ENCODE assay signal across 11 mouse cellular contexts in the genomic region with DNA sequence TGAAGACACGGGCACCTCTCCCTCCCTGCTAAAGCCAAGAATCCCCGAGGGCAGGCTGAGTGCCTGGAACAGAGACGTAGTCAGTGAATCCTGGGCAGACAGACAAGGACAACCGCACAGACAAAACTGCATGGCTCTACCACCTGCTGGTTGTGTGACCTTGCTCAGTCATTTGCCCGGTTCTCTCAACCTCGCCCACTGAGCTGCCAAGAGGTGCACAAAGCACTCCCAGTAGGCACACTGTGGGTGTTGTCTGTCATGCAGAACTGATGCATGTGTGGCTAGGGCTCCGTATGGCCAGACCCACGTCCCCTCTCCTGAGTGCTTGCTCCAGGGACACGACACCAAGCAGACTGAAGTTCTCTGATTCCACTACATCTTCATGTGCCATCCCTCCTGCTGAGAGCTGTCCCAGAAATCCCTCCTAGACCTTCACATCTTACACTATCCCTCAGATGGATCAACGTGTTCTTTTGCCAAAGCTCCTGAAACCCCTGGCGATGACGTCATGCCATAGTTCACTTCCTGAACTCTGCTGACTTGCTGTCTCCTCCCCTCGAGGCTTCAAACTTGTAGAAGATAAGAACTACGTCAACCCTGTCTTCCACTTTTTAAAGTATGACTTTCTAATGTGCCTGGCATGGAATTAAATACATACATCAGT. TPM values are rescaled to one million over a fixed set of nuclear protein-coding genes. Genes with fewer than 3 reads are reported as not detected.
DNase-seq lines count a peak whose midpoint lies in the region; ATAC-seq and TF ChIP-seq lines count a peak whose summit lies in the region.
"Had no signal": no experiment of that assay in that cellular context is flagged by ENCODE, and none has a peak within 500 bp of the region (broad histone marks: within the 10 kb centered on the region; RNA-seq: fewer than 3 reads in every experiment).

No protein-coding gene starts in this region.

- no peak for TF ChIP-seq CTCF in stomach, postnatal 0 days (IDR thresholded peaks at IDR 0.05; ENCODE audit: low read depth)

- DNase-seq in heart, postnatal 25 days (ENCODE audit: low spot score): no peak
- DNase-seq in stomach, postnatal 0 days (ENCODE audit: low spot score): peak; percentile 39
- DNase-seq: right cerebral cortex, postnatal 4 days; thymus, postnatal 25 days had no signal

- H3K4me2 ChIP-seq in heart, embryonic 16.5 days (ENCODE audit: low read depth, low read length): no peak overlapping the region
- H3K4me2 ChIP-seq in stomach, postnatal 0 days (replicated peaks; ENCODE audit: low read depth): no peak overlapping the region
- H3K4me2 ChIP-seq: neural tube, embryonic 12.5 days had no signal

- TF ChIP-seq EP300 in stomach, postnatal 0 days (optimal IDR thresholded peaks at IDR 0.05): no peak

- ATAC-seq in heart, embryonic 16.5 days (replicated peaks; ENCODE audit: extremely low read depth, insufficient read depth, low FRiP score): peak; percentile 35; the same call in 1 of the 2 replicates
- no peak for ATAC-seq in megakaryocyte, adult 5-6 weeks (ENCODE audit: poor library complexity, severe bottlenecking)
- ATAC-seq in common myeloid progenitor, adult 5-6 weeks (replicated peaks; ENCODE audit: low read depth, poor library complexity, severe bottlenecking): 0 out of 2 replicates have a peak, but pooled peaks have one; percentile 18
- ATAC-seq in stomach, postnatal 0 days (ENCODE audit: low FRiP score, low TSS enrichment): peak; percentile 50; the same call in 1 of the 2 replicates
- no peak for ATAC-seq in cerebellum, adult (ENCODE audit: insufficient number of reproducible peaks, low FRiP score, low TSS enrichment)

- H3K36me3 ChIP-seq in heart, embryonic 16.5 days (ENCODE audit: control insufficient read depth, insufficient read depth): peaks cover 37% of the 10 kb centered on the region
- H3K36me3 ChIP-seq in megakaryocyte, embryonic 14.5 days (replicated peaks; ENCODE audit: low read length): no peaks in the 10 kb centered on the region
- H3K36me3 ChIP-seq in stomach, postnatal 0 days (ENCODE audit: control insufficient read depth, insufficient read depth, low read length): peaks cover 12% of the 10 kb centered on the region

- no peaks in the 10 kb centered on the region for H3K27me3 ChIP-seq in heart, embryonic 16.5 days (ENCODE audit: control insufficient read depth, insufficient read depth, low read length)
- H3K27me3 ChIP-seq in megakaryocyte, embryonic 14.5 days (replicated peaks): no peaks in the 10 kb centered on the region
- H3K27me3 ChIP-seq in stomach, postnatal 0 days (ENCODE audit: control insufficient read depth, insufficient read depth, low read length): no peaks in the 10 kb centered on the region
- H3K27me3 ChIP-seq: neural tube, embryonic 12.5 days had no signal

- WGBS in heart, embryonic 16.5 days: 63% methylated on average over 14 of the region's 14 CpGs
- 61% methylated on average over 14 of the region's 14 CpGs for WGBS in stomach, postnatal 0 days

- H3K9ac ChIP-seq in heart, embryonic 16.5 days (ENCODE audit: low read length): no peak overlapping the region
- no peak overlapping the region for H3K9ac ChIP-seq in stomach, postnatal 0 days (ENCODE audit: low read length)
- H3K9ac ChIP-seq: neural tube, embryonic 12.5 days had no signal

- intact Hi-C loops in heart, postnatal 25 days (cut with DNase I): no loop called here

- no peak overlapping the region for H3K4me3 ChIP-seq in heart, embryonic 16.5 days (ENCODE audit: low read length)
- H3K4me3 ChIP-seq in megakaryocyte, embryonic 14.5 days (replicated peaks): peak overlapping the region; percentile 6
- no peak overlapping the region for H3K4me3 ChIP-seq in stomach, postnatal 0 days (ENCODE audit: low read depth, low read length)
- H3K4me3 ChIP-seq: neural tube, embryonic 12.5 days had no signal

- no peaks in the 10 kb centered on the region for H3K9me3 ChIP-seq in heart, embryonic 16.5 days (replicated peaks; ENCODE audit: control insufficient read depth, low read length)
- H3K9me3 ChIP-seq in megakaryocyte, embryonic 14.5 days: peaks cover 32% of the 10 kb centered on the region
- H3K9me3 ChIP-seq in stomach, postnatal 0 days (ENCODE audit: control insufficient read depth, low read length): no peaks in the 10 kb centered on the region
- H3K9me3 ChIP-seq: neural tube, embryonic 12.5 days had no signal

- H3K4me1 ChIP-seq in heart, embryonic 16.5 days (ENCODE audit: control insufficient read depth, insufficient read depth, low read length): peaks cover 5% of the 10 kb centered on the region; the same call in 1 of the 2 replicates
- H3K4me1 ChIP-seq in megakaryocyte, embryonic 14.5 days: no peaks in the 10 kb centered on the region
- H3K4me1 ChIP-seq in stomach, postnatal 0 days (replicated peaks; ENCODE audit: control insufficient read depth, insufficient read depth): peaks cover 9% of the 10 kb centered on the region; the same call in 1 of the 2 replicates
- H3K4me1 ChIP-seq: neural tube, embryonic 12.5 days had no signal

- H3K27ac ChIP-seq in heart, embryonic 16.5 days (ENCODE audit: low read length): no peak overlapping the region
- peak overlapping the region; percentile 75 for H3K27ac ChIP-seq in stomach, postnatal 0 days (replicated peaks)
- H3K27ac ChIP-seq: macrophage; neural tube, embryonic 12.5 days had no signal

RNA-seq across cellular contexts. Expression of a gene that starts 45.6 kb away (rescaled TPM):
- 22.9 and 25.3 TPM in 2 replicates for polyA plus RNA-seq in heart, embryonic 16.5 days (2015; fragmentation: Nextera tagmentation; extraction: Ambion mirVana)
- 10 to 100 TPM; 11.3 to 12.9 TPM for total RNA-seq in heart, postnatal 25 days (2021)
- 1.0 and 3.3 TPM in 2 replicates for polyA plus RNA-seq in megakaryocyte, embryonic 14.5 days (2012; ENCODE audit: insufficient read depth, low replicate concordance)
- 1.1 TPM in 2 replicates for total RNA-seq in megakaryocyte, adult 5-6 weeks (2015)
- 0.04 and 0.77 TPM in 2 replicates for total RNA-seq in megakaryocyte, adult 5-6 weeks (2017)
- 4.3 and 5.4 TPM in 2 replicates for total RNA-seq in common myeloid progenitor, adult 5-6 weeks (2017)
- 14.1 and 15.3 TPM in 2 replicates for polyA plus RNA-seq in stomach, postnatal 0 days (2015; fragmentation: Nextera tagmentation; extraction: Ambion mirVana)

Comparison
In these comparisons a context has a peak if more than half of its experiments do, and no peak if none do; other contexts are left out.
1. ATAC-seq: peak in heart, embryonic 16.5 days (single experiment), common myeloid progenitor, adult 5-6 weeks (single experiment) and stomach, postnatal 0 days (single experiment); none in megakaryocyte, adult 5-6 weeks (single experiment) and cerebellum, adult (single experiment).